Mouse (Mus musculus) forelimb bud, embryonic 11.5 days (tissue): ENCODE measurements around the gene Swt1.

Source experiments
- DNase-seq: peaks from one replicate; pipeline ENCODE4 v3.0.0-alpha.2; 2012; ENCODE audit warnings: low read depth, low spot score

Gene Swt1

GRCm38 (mm10) chr1:151319267-151319666 is 109.0 kb downstream of the Swt1 start:
- no peak for DNase-seq
